Mouse (Mus musculus) activated CD4-positive, CD25-positive, alpha-beta regulatory T cell, adult 9 weeks (primary cell): ENCODE results near the gene Prpf3. TPM values are rescaled to one million over a fixed set of nuclear protein-coding genes. Genes with fewer than 3 reads are reported as not detected.

Experiments
- polyA plus RNA-seq: library from polyadenylated mRNA; unstranded; fragments of 100-300 nt; shearing (Covaris generic); gene quantifications from one replicate; pipeline ENCODE4 v1.2.1, GENCODE M21; 2017

Gene Prpf3
- polyA plus RNA-seq = 71.4 TPM

GRCm38 (mm10) chr3:95855502-95856089 lies at the start of gene Prpf3:
Gene Prpf3, minus strand, starts transcription at chr3:95855885.

DNA sequence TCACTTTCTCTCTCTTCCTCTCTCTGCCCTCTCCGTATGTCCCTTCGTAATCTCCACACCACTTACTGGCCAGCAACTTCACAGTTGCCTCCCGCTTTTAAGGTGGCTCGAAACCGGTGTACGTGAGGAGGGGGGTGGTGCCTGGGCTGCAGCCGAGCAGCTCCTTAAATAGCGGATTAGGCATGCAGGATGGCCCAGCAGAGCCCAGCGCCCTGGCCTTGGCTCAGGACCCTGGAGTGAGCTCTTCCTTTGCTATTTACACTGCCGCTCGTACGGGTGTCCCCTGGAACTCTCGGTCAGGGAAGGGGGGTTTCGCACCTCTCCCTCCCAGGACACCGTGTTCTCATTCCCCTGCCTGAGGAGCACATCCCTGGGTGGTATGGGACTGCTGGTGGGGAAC lies 48.9 kb upstream of the Prpf3 start, which contains the start of gene Car14:
Gene Car14, minus strand, starts transcription at position 124 of the 400 bp plus-strand sequence.

GRCm38 (mm10) chr3:95893606-95894316 lies 38.1 kb upstream of the Prpf3 start, which contains the start of gene Aph1a:
Gene Aph1a, plus strand, starts transcription at chr3:95893969.

DNA sequence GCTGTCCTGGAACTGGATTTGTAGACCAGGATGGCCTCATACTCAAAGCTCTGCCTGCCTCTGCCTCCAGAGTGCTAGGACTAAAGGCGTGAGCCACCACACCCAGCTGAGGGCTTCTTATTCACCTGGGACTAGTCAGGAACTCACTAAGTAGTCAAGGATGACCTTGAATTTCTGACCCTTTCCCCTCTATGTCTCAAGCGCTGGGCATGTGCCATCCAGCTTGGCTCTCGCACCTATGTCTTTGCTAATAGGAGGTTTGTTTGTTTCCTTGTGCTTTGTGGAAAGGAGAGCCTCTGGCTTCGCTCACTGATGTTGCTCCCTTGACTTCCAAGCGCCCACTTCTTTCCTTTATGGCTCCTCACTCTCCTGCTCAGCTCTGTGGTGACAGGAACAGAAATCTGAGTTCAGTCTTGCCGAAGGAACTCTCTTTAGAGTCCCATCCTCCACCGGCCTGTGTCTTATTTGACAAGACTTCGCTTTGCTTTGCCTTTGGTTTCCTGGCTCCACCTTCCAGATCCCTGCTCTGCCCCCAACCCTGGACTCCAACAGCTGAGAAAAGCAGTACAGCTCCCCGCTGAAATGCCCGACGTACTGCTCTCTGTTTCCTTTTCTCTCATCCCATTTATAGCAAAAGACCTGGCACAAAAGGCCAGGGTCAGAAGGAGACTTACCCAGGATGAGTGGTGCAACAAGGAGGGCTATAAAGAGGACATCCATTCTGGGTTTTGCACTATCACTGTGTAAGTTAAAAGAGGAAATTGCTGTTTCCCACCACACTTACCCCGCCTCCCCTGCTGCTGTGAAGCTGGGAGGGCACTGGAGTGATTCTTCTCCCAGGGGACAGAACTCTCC lies 35.8 kb upstream of the Prpf3 start, which contains the start of gene BC028528:
Gene BC028528, minus strand, starts transcription at position 795 of the 855 bp plus-strand sequence.

DNA sequence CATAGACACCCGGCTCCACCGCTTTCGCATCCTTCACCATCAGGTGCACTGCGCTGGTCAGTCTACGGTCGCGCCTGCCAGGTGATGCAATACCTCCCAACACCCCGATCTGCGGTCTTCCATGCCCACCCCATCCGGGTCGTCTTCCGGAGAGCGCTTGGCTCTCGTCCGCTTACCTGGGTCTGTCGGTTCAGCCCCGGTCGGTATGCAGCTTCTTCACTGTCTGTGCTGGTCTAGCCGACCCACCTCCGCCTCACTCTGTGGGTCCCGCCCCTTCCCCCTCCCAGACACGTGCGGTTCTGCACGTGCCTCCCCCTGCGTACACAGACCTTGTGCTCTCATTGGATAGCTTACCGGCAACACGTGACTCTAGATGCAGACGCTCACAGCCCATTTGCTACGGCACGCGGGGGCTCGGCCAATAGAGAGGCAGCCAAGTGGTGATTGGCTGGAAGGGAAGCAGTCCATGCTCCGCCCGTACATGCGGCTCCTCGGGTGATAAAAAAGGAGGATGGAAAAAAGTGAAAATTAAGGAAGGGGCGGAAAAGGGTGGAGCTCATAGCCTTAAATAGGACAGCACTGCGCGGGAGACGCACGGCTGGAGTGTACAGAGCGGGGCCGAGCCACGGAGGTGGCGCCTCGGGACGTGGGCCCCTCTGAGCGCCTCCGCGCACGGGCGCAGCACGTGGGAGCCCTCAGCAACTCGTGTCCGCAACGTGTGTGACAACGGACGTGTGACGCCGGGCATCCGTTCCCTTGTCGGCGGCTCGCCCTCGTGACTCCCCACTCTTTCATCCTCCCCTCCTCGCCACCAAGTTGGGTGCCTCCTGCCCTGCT lies 26.5 kb upstream of the Prpf3 start, which contains the start of gene Ciart:
Gene Ciart, minus strand, starts transcription at position 273 of the 837 bp plus-strand sequence.

DNA sequence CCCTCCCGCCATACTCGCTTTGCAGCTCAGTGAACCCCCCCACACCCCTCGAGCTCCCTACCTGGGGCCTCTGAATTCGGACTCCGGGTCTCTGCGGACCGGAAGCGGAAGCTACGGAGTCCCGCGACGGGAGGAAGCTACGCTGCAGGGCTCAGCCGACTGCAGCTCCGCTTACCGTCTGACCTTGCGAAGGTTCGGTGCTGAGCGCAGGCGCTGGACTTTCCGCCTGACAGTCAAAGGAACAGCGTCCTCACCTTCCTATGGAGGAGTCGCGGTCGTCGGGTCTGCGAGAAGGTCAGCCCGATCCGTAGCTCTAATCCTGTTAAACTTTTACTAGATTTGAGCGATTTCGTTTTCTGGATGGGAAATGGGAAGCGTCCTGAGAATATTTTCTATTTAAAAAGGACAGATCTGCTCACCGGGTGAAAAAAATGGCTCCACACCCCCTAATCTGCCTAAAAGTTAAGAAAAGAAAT lies 15.7 kb upstream of the Prpf3 start, which contains the start of gene Mrps21:
Gene Mrps21, minus strand, starts transcription at position 128 of the 476 bp plus-strand sequence.

GRCm38 (mm10) chr3:95818571-95819288 lies 37.0 kb downstream of the Prpf3 start, which contains the start of gene Rprd2:
Gene Rprd2, minus strand, starts transcription at chr3:95818863.

Other genes with a start within 250 kb of the Prpf3 start
- 106 TPM for gene Ensa, start 230.9 kb downstream of the Prpf3 start, polyA plus RNA-seq
- 44.9 TPM for gene Mcl1, start 197.1 kb downstream of the Prpf3 start, polyA plus RNA-seq
- 12.3 TPM for gene Adamtsl4, start 168.0 kb downstream of the Prpf3 start, polyA plus RNA-seq
- 302 TPM for gene Ecm1, start 116.3 kb downstream of the Prpf3 start, polyA plus RNA-seq
- gene Tars2, start 95.7 kb downstream of the Prpf3 start, polyA plus RNA-seq = 92.0 TPM
- 18.8 TPM for gene Rprd2, start 37.0 kb downstream of the Prpf3 start, polyA plus RNA-seq
- 286 TPM for gene Mrps21, start 15.6 kb upstream of the Prpf3 start, polyA plus RNA-seq
- gene Ciart, start 26.4 kb upstream of the Prpf3 start, polyA plus RNA-seq = 4.9 TPM
- not detected for gene BC028528, start 36.1 kb upstream of the Prpf3 start, polyA plus RNA-seq
- 66.6 TPM for gene Aph1a, start 38.1 kb upstream of the Prpf3 start, polyA plus RNA-seq
- not detected for gene Car14, start 48.8 kb upstream of the Prpf3 start, polyA plus RNA-seq
- gene Anp32e, start 73.4 kb upstream of the Prpf3 start, polyA plus RNA-seq = 216 TPM
- 7.5 TPM for gene Plekho1, start 140.1 kb upstream of the Prpf3 start, polyA plus RNA-seq
- 28.0 TPM for gene Vps45, start 202.6 kb upstream of the Prpf3 start, polyA plus RNA-seq
- 27.2 TPM for gene Otud7b, start 248.6 kb upstream of the Prpf3 start, polyA plus RNA-seq